Comparison of ENCODE assay signal across 8 mouse cellular contexts in genomic region chr4:127368379-127368973, GRCm38 (mm10). TPM values are rescaled to one million over a fixed set of nuclear protein-coding genes. Genes with fewer than 3 reads are reported as not detected.
DNase-seq lines count a peak whose midpoint lies in the region; ATAC-seq and TF ChIP-seq lines count a peak whose summit lies in the region.

No protein-coding gene starts in this region.

- DNase-seq in 416B (ENCODE audit: low read depth), result peak; percentile 42
- peak; percentile 80 for DNase-seq in NIH3T3 (ENCODE audit: low read depth)
- DNase-seq in cerebellum, postnatal 25 days, result peak; percentile 89 to 91
- peak; percentile 70 for DNase-seq in gastrocnemius, postnatal 10 days
- DNase-seq in kidney, postnatal 14 days, result peak; percentile 64
- DNase-seq in lung, embryonic 14.5 days, result peak; percentile 83
- peak; percentile 16 for DNase-seq in retina, adult 2 months (ENCODE audit: low read depth, low spot score)
- DNase-seq in urinary bladder, postnatal 4 days (ENCODE audit: low spot score in 2 of 2), result peak; percentile 51 to 81

- peak; percentile 16; the same call in 1 of the 2 replicates for ATAC-seq in lung, embryonic 14.5 days (ENCODE audit: insufficient read depth)

- H3K36me3 ChIP-seq in lung, embryonic 14.5 days (ENCODE audit: insufficient read depth), result no peaks in the 10 kb centered on the region

- no peak overlapping the region for H3K9ac ChIP-seq in lung, embryonic 14.5 days

- no peaks in the 10 kb centered on the region for H3K27me3 ChIP-seq in lung, embryonic 14.5 days (ENCODE audit: insufficient read depth, low read length)

- no peak overlapping the region for H3K4me2 ChIP-seq in lung, embryonic 14.5 days

- no peaks in the 10 kb centered on the region for H3K9me3 ChIP-seq in lung, embryonic 14.5 days (ENCODE audit: low read depth, low read length)

- no peaks in the 10 kb centered on the region for H3K4me1 ChIP-seq in lung, embryonic 14.5 days (ENCODE audit: insufficient read depth)

- H3K27ac ChIP-seq in lung, embryonic 14.5 days (ENCODE audit: low read depth), result no peak overlapping the region

- peak; percentile 98 for TF ChIP-seq CTCF in lung, embryonic 14.5 days (IDR thresholded peaks at IDR 0.05; ENCODE audit: low read depth)

- WGBS in lung, embryonic 14.5 days, result 22% methylated on average over 13 of the region's 13 CpGs

- H3K4me3 ChIP-seq in lung, embryonic 14.5 days (ENCODE audit: low read depth, low read length), result no peak overlapping the region

RNA-seq across cellular contexts. Expression of gene Gjb5, which starts 10.5 kb away (rescaled TPM):
- under 1 TPM; 0.26 to 0.38 TPM for total RNA-seq in gastrocnemius, postnatal 10 days (2021)
- 0.51 and 0.70 TPM in 2 replicates for polyA plus RNA-seq in lung, embryonic 14.5 days (2014; fragmentation: Nextera tagmentation; extraction: Ambion mirVana)

RNA-seq across cellular contexts. Expression of gene Gjb4, which starts 14.6 kb away (rescaled TPM):
- not detected for total RNA-seq in gastrocnemius, postnatal 10 days (2021)
- polyA plus RNA-seq in lung, embryonic 14.5 days (2014; fragmentation: Nextera tagmentation; extraction: Ambion mirVana), result 0.12 TPM in 1 of 2 replicates, not detected in the other

RNA-seq across cellular contexts. Expression of gene Gjb3, which starts 37.8 kb away (rescaled TPM):
- total RNA-seq in gastrocnemius, postnatal 10 days (2021), result not detected
- polyA plus RNA-seq in lung, embryonic 14.5 days (2014; fragmentation: Nextera tagmentation; extraction: Ambion mirVana), result 0.86 and 1.1 TPM in 2 replicates

RNA-seq across cellular contexts. Expression of gene Gja4, which starts 54.6 kb away (rescaled TPM):
- 10 to 100 TPM; 12.7 to 16.1 TPM for total RNA-seq in gastrocnemius, postnatal 10 days (2021)
- 24.0 and 26.1 TPM in 2 replicates for polyA plus RNA-seq in lung, embryonic 14.5 days (2014; fragmentation: Nextera tagmentation; extraction: Ambion mirVana)

Comparison
In these comparisons a context has a peak if more than half of its experiments do, and no peak if none do; other contexts are left out.
1. DNase-seq: peak in every context shown above with its lines; median percentile 90 in cerebellum, postnatal 25 days; 83 in lung, embryonic 14.5 days; 80 in NIH3T3; 70 in gastrocnemius, postnatal 10 days; 66 in urinary bladder, postnatal 4 days; 64 in kidney, postnatal 14 days; 42 in 416B; 16 in retina, adult 2 months.